Mouse (Mus musculus): ENCODE measurements at regions not wholly inside any gene's neighbourhood (a gene's known extent, or its start where the extent isn't known, plus 50 kb on each side); places are given as distances from the start of the nearest gene placed in this dataset.

DNA sequence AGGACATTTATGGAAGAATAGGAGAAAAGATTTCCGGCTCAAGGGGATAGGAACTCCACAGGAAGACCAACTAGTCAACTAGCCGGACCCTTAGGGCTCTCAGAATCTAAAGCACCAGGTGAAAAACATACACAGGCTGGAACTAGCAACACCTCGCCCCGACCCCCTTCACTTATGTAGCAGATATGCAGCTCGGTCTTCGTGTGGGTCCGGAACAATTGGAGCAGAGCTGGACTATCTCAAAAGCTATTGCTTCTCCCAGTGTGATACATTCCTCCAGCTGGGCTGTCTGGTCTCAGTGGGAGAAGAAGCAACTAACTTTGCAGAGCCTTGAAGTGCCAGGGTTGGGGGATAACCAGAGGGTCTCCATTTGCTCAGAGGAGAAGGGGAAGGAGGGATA, 386.3 kb downstream of the Vgll3 start:
- WGBS = 89% methylated on average over 7 of the region's 7 CpGs
- no peak for ATAC-seq (ENCODE audit: insufficient number of reproducible peaks, low FRiP score, low TSS enrichment, low read depth)
- no peaks in the 10 kb centered on the region for H3K36me3 ChIP-seq (ENCODE audit: control insufficient read depth, insufficient read depth, low read length)
- H3K9ac ChIP-seq (ENCODE audit: low read length) = no peak overlapping the region
- H3K27me3 ChIP-seq (ENCODE audit: control insufficient read depth, insufficient read depth, low read length) = no peaks in the 10 kb centered on the region
- H3K27ac ChIP-seq (replicated peaks; ENCODE audit: low read depth, low read length) = no peak overlapping the region
- no peak overlapping the region for H3K4me2 ChIP-seq (ENCODE audit: low read depth, severe bottlenecking)
- no peaks in the 10 kb centered on the region for H3K9me3 ChIP-seq (ENCODE audit: control insufficient read depth, low read length)
- H3K4me1 ChIP-seq (ENCODE audit: control insufficient read depth, insufficient read depth, low read length) = no peaks in the 10 kb centered on the region
- no peak for DNase-seq (ENCODE audit: low spot score)
- H3K4me3 ChIP-seq (ENCODE audit: low read depth, low read length) = no peak overlapping the region
